Mouse (Mus musculus) kidney, postnatal 10 days (tissue): ENCODE measurements around the gene Aldob.
"Not testable (repeated sequence)": the region's sequence is repeated elsewhere in the genome, so short reads cannot be mapped to it uniquely, and the experiment has no call there.

Experiments used
- DNase-seq: peaks from one replicate; pipeline ENCODE4 v3.0.0; 2021; ENCODE audit warnings: mixed read lengths

Aldob gene

GRCm38 (mm10) chr4:49535036-49535435 is 14.3 kb downstream of the Aldob start:
- no peak for DNase-seq

- DNase-seq = peak; percentile 29
Observed at GRCm38 (mm10) chr4:49522576-49522975, 26.8 kb downstream of the Aldob start.

GRCm38 (mm10) chr4:49521346-49521745 is 28.0 kb downstream of the Aldob start:
- DNase-seq = no peak

GRCm38 (mm10) chr4:49520572-49521340 is 28.6 kb downstream of the Aldob start, which contains the start of the genes Mrpl50 and Zfp189:
Mrpl50 (minus strand) TSS chr4:49521093.
Zfp189 (plus strand) TSS chr4:49521176.
- DNase-seq = peak; percentile 95

GRCm38 (mm10) chr4:49519476-49519875 is 29.9 kb downstream of the Aldob start:
- DNase-seq = no peak

- no peak for DNase-seq
Observed at GRCm38 (mm10) chr4:49514441-49514840, 34.9 kb downstream of the Aldob start.

- DNase-seq = no peak
Observed at GRCm38 (mm10) chr4:49512636-49513035, 36.7 kb downstream of the Aldob start.

GRCm38 (mm10) chr4:49510236-49510835 is 39.0 kb downstream of the Aldob start:
- DNase-seq = not testable (repeated sequence)

- DNase-seq = no peak
Observed at GRCm38 (mm10) chr4:49509183-49509582, 40.2 kb downstream of the Aldob start.

- no peak for DNase-seq
Observed at GRCm38 (mm10) chr4:49506386-49506785, 43.0 kb downstream of the Aldob start, which contains the start of gene Baat. Baat (minus strand) TSS chr4:49506557.

GRCm38 (mm10) chr4:49503563-49503962 is 45.8 kb downstream of the Aldob start:
- DNase-seq = no peak
